Mouse (Mus musculus): ENCODE results near the gene Tedc1. TPM values are rescaled to one million over a fixed set of nuclear protein-coding genes. Genes with fewer than 3 reads are reported as not detected.

The Tedc1 gene
- polyA plus RNA-seq, 1 experiment, result not detected

- peaks cover 17% of the 10 kb centered on the region for H3K4me1 ChIP-seq (ENCODE audit: control insufficient read depth, insufficient read depth, insufficient read length, low read length)
- H3K27ac ChIP-seq (replicated peaks; ENCODE audit: low read depth, low read length), result no peak overlapping the region
- no peak overlapping the region for H3K4me3 ChIP-seq (ENCODE audit: insufficient read depth, low read depth, low read length)
Observed at GRCm38 (mm10) chr12:113145591-113145990, 10.6 kb upstream of the Tedc1 start.

- Histone ChIP-seq H3K27ac (replicated peaks; ENCODE audit: low read depth, low read length) (peak within 1 kb of the TSS; percentile 68), H3K4me3 (ENCODE audit: insufficient read depth, low read depth, low read length) (peak within 1 kb of the TSS; percentile 42), H3K4me1 (ENCODE audit: control insufficient read depth, insufficient read depth, insufficient read length, low read length) (peaks cover 20% of the 10 kb centered on the region)
Observed at GRCm38 (mm10) chr12:113146112-113147057, 9.8 kb upstream of the Tedc1 start, which contains the start of gene Crip1. Crip1 (plus strand) TSS chr12:113146316.

GRCm38 (mm10) chr12:113147481-113147880 lies 8.7 kb upstream of the Tedc1 start:
- Histone ChIP-seq H3K27ac (replicated peaks; ENCODE audit: low read depth, low read length) (peak overlapping the region; percentile 68; the same call in 1 of the 2 replicates), H3K4me1 (ENCODE audit: control insufficient read depth, insufficient read depth, insufficient read length, low read length) (peaks cover 17% of the 10 kb centered on the region), H3K4me3 (ENCODE audit: insufficient read depth, low read depth, low read length) (no peak overlapping the region)

- H3K27ac ChIP-seq (replicated peaks; ENCODE audit: low read depth, low read length), result no peak overlapping the region
- no peak overlapping the region for H3K4me3 ChIP-seq (ENCODE audit: insufficient read depth, low read depth, low read length)
- H3K4me1 ChIP-seq (ENCODE audit: control insufficient read depth, insufficient read depth, insufficient read length, low read length), result peaks cover 14% of the 10 kb centered on the region
Observed at GRCm38 (mm10) chr12:113148381-113149035, 7.7 kb upstream of the Tedc1 start.

- Histone ChIP-seq H3K4me3 (ENCODE audit: insufficient read depth, low read depth, low read length) (no peak overlapping the region), H3K27ac (replicated peaks; ENCODE audit: low read depth, low read length) (no peak overlapping the region), H3K4me1 (ENCODE audit: control insufficient read depth, insufficient read depth, insufficient read length, low read length) (peaks cover 11% of the 10 kb centered on the region)
Observed at GRCm38 (mm10) chr12:113149341-113149740, 6.9 kb upstream of the Tedc1 start.

GRCm38 (mm10) chr12:113149896-113150295 lies 6.3 kb upstream of the Tedc1 start:
- H3K4me1 ChIP-seq (ENCODE audit: control insufficient read depth, insufficient read depth, insufficient read length, low read length), result peaks cover 9% of the 10 kb centered on the region

GRCm38 (mm10) chr12:113150591-113150990 lies 5.6 kb upstream of the Tedc1 start:
- H3K4me3 ChIP-seq (ENCODE audit: insufficient read depth, low read depth, low read length), result no peak overlapping the region
- no peak overlapping the region for H3K27ac ChIP-seq (replicated peaks; ENCODE audit: low read depth, low read length)
- peaks cover 9% of the 10 kb centered on the region for H3K4me1 ChIP-seq (ENCODE audit: control insufficient read depth, insufficient read depth, insufficient read length, low read length)

More at GRCm38 (mm10) chr12:113149896-113150295, 6.3 kb upstream of the Tedc1 start:
- no peak overlapping the region for H3K4me3 ChIP-seq (ENCODE audit: insufficient read depth, low read depth, low read length)
- no peak overlapping the region for H3K27ac ChIP-seq (replicated peaks; ENCODE audit: low read depth, low read length)

GRCm38 (mm10) chr12:113151046-113151445 lies 5.2 kb upstream of the Tedc1 start:
- no peak overlapping the region for H3K27ac ChIP-seq (replicated peaks; ENCODE audit: low read depth, low read length)
- H3K4me3 ChIP-seq (ENCODE audit: insufficient read depth, low read depth, low read length), result peak overlapping the region; percentile 77
- peaks cover 9% of the 10 kb centered on the region for H3K4me1 ChIP-seq (ENCODE audit: control insufficient read depth, insufficient read depth, insufficient read length, low read length)

GRCm38 (mm10) chr12:113151661-113152271 lies 4.5 kb upstream of the Tedc1 start:
- peak overlapping the region; percentile 77 for H3K4me3 ChIP-seq (ENCODE audit: insufficient read depth, low read depth, low read length)
- H3K4me1 ChIP-seq (ENCODE audit: control insufficient read depth, insufficient read depth, insufficient read length, low read length), result peaks cover 11% of the 10 kb centered on the region
- H3K27ac ChIP-seq (replicated peaks; ENCODE audit: low read depth, low read length), result peak overlapping the region; percentile 61

GRCm38 (mm10) chr12:113152272-113152661 lies 4.0 kb upstream of the Tedc1 start:
- H3K4me1 ChIP-seq (ENCODE audit: control insufficient read depth, insufficient read depth, insufficient read length, low read length), result peaks cover 10% of the 10 kb centered on the region; the same call in 1 of the 2 replicates
- H3K27ac ChIP-seq (replicated peaks; ENCODE audit: low read depth, low read length), result peak overlapping the region; percentile 61
- H3K4me3 ChIP-seq (ENCODE audit: insufficient read depth, low read depth, low read length), result peak overlapping the region; percentile 77

GRCm38 (mm10) chr12:113152991-113153525 lies 3.2 kb upstream of the Tedc1 start:
- Histone ChIP-seq H3K4me3 (ENCODE audit: insufficient read depth, low read depth, low read length) (peak overlapping the region; percentile 77), H3K4me1 (ENCODE audit: control insufficient read depth, insufficient read depth, insufficient read length, low read length) (peaks cover 9% of the 10 kb centered on the region; the same call in 1 of the 2 replicates), H3K27ac (replicated peaks; ENCODE audit: low read depth, low read length) (peak overlapping the region; percentile 61; the same call in 1 of the 2 replicates)

GRCm38 (mm10) chr12:113153971-113154370 lies 2.2 kb upstream of the Tedc1 start:
- Histone ChIP-seq H3K27ac (replicated peaks; ENCODE audit: low read depth, low read length) (peak overlapping the region; percentile 44), H3K4me1 (ENCODE audit: control insufficient read depth, insufficient read depth, insufficient read length, low read length) (peaks cover 5% of the 10 kb centered on the region; the same call in 1 of the 2 replicates), H3K4me3 (ENCODE audit: insufficient read depth, low read depth, low read length) (peak overlapping the region; percentile 77)

GRCm38 (mm10) chr12:113154747-113155075 lies 1.5 kb upstream of the Tedc1 start:
- Histone ChIP-seq H3K4me3 (ENCODE audit: insufficient read depth, low read depth, low read length) (peak overlapping the region; percentile 55), H3K4me1 (ENCODE audit: control insufficient read depth, insufficient read depth, insufficient read length, low read length) (peaks cover 5% of the 10 kb centered on the region; the same call in 1 of the 2 replicates), H3K27ac (replicated peaks; ENCODE audit: low read depth, low read length) (peak overlapping the region; percentile 85)

GRCm38 (mm10) chr12:113155076-113155771 lies 997 bp upstream of the Tedc1 start:
- H3K4me1 ChIP-seq (ENCODE audit: control insufficient read depth, insufficient read depth, insufficient read length, low read length), result peaks cover 5% of the 10 kb centered on the region; the same call in 1 of the 2 replicates
- H3K4me3 ChIP-seq (ENCODE audit: insufficient read depth, low read depth, low read length), result peak overlapping the region; percentile 55
- H3K27ac ChIP-seq (replicated peaks; ENCODE audit: low read depth, low read length), result peak overlapping the region; percentile 85

All from brown adipose tissue, adult 24 weeks (tissue).